Mouse (Mus musculus): ENCODE measurements around the gene Pign.

DNA sequence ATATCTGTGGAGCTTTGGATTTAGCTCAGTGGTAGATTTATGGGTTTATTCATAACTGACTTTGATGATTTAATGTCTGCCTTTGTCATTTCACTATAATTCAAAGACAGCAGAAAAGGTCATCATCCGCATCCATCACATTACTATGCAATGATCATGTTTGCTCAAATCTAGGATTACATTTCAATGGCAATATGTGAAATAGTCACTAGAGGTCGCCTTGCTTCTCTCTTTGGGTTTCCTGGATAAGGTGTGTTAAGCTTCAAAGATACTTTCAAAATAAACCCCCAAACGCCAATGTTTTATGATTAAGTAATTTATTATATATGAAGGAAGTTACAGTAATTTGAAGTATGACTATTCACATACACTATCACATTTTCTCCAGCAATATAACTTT, 3.5 kb downstream of the Pign start:
- TF ChIP-seq CTCF (IDR thresholded peaks at IDR 0.05; ENCODE audit: control insufficient read depth, insufficient read depth, insufficient replicate concordance, low read depth, low read length) (peak; percentile 5; the same call in 1 of the 2 replicates), POLR2A (IDR thresholded peaks at IDR 0.05; ENCODE audit: control insufficient read depth, low read depth, low read length) (no peak)

Measured in testis, adult 2 months (tissue).